Mouse (Mus musculus) spleen, adult 2 months (tissue): ENCODE measurements at regions not wholly inside any gene's neighbourhood (a gene's known extent, or its start where the extent isn't known, plus 50 kb on each side); places are given as distances from the start of the nearest gene placed in this dataset.

Experiments used
- DNase-seq, 2 experiments: peaks; one replicate each; pipeline versions ENCODE4 v3.0.0 to v3.0.0-alpha.2; 2012 to 2021; ENCODE audit warnings: low spot score in 2 of 2, low read depth in 1 of 2
- H3K27ac ChIP-seq: fragments of 200-500 bp; 2 replicates; pipeline ENCODE4 v1.5.1; 2012; ENCODE audit warnings: low read length, inconsistent platforms; ENCODE audit not compliant: insufficient read depth
- H3K27me3 ChIP-seq: fragments of 200-500 bp; 2 replicates; pipeline ENCODE4 v1.6.1; 2012; ENCODE audit warnings: mild to moderate bottlenecking, moderate library complexity, low read length, inconsistent platforms; ENCODE audit not compliant: control insufficient read depth, insufficient read depth
- H3K36me3 ChIP-seq: fragments of 200-500 bp; 2 replicates; pipeline ENCODE4 v1.6.1; 2012; ENCODE audit warnings: mild to moderate bottlenecking, low read length, inconsistent platforms; ENCODE audit not compliant: control insufficient read depth, insufficient read depth
- H3K4me1 ChIP-seq: fragments of 200-500 bp; 2 replicates; pipeline ENCODE4 v1.6.1; 2011; ENCODE audit warnings: inconsistent platforms; ENCODE audit not compliant: control insufficient read depth, insufficient read depth, insufficient read length
- H3K4me3 ChIP-seq: fragments of 200-500 bp; 2 replicates; pipeline ENCODE4 v1.5.1; 2011; ENCODE audit warnings: mild to moderate bottlenecking, inconsistent platforms; ENCODE audit not compliant: insufficient read depth, insufficient read length; ENCODE audit errors: extremely low read depth
- CTCF ChIP-seq: fragments of 200-500 bp; IDR thresholded peaks from 2 replicates; pipeline ENCODE4 v1.5.1; 2011; ENCODE audit warnings: mild to moderate bottlenecking, inconsistent platforms; ENCODE audit not compliant: insufficient read depth, insufficient read length, insufficient replicate concordance; ENCODE audit errors: extremely low read depth
- POLR2A ChIP-seq: fragments of 200-500 bp; IDR thresholded peaks from 2 replicates; pipeline ENCODE4 v1.6.1; 2011; ENCODE audit warnings: low read depth, low read length, inconsistent platforms
- WGBS: fragments of 180-500 bp; shearing (Covaris S2); methylation state at CpG from one replicate; pipeline ENCODE4 v1.1.7; 2018; 5-methylcytosine and 5-hydroxymethylcytosine counted together

- no peaks in the 10 kb centered on the region for H3K27me3 ChIP-seq
- DNase-seq: no peak
- TF ChIP-seq POLR2A (no peak), CTCF (no peak)
- no peaks in the 10 kb centered on the region for H3K4me1 ChIP-seq
- WGBS: 67% methylated on average over 1 of the region's 1 CpGs
- no peak overlapping the region for H3K4me3 ChIP-seq
- no peaks in the 10 kb centered on the region for H3K36me3 ChIP-seq
- no peak overlapping the region for H3K27ac ChIP-seq
These were observed 261.4 kb upstream of the Speer4f2 start for GRCm38 (mm10) chr5:17111556-17111955.

DNA sequence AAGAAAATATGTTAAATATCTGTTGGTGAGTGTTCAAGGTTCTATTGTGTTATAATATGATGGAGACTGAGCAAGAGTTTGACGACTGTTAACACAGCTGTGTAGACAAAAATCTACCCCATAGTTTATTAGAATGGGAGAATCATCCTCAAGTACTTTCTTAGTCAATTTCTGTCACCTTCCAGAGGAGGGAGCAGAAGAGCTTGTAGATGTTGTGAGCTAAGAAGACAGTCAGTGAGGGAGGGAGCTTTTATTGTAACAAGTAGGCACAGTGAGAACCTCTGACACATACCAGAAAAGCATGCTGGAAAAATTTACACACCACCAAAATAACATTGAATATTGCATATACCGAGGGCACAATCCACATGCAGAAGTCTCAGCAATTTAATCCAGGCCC, 261.0 kb upstream of the Speer4f2 start:
- Histone ChIP-seq H3K27me3 (no peaks in the 10 kb centered on the region), H3K4me3 (no peak overlapping the region), H3K36me3 (no peaks in the 10 kb centered on the region), H3K4me1 (no peaks in the 10 kb centered on the region), H3K27ac (no peak overlapping the region)
- DNase-seq: no peak
- 60% methylated on average over 2 of the region's 2 CpGs for WGBS
- TF ChIP-seq CTCF (no peak), POLR2A (no peak)

GRCm38 (mm10) chr5:17115035-17115434, 257.9 kb upstream of the Speer4f2 start:
- no peaks in the 10 kb centered on the region for H3K36me3 ChIP-seq
- no peak overlapping the region for H3K4me3 ChIP-seq
- DNase-seq: no peak
- 89% methylated on average over 3 of the region's 3 CpGs for WGBS
- no peaks in the 10 kb centered on the region for H3K27me3 ChIP-seq
- no peak for TF ChIP-seq CTCF
- no peak for TF ChIP-seq POLR2A
- no peak overlapping the region for H3K27ac ChIP-seq
- no peaks in the 10 kb centered on the region for H3K4me1 ChIP-seq

DNA sequence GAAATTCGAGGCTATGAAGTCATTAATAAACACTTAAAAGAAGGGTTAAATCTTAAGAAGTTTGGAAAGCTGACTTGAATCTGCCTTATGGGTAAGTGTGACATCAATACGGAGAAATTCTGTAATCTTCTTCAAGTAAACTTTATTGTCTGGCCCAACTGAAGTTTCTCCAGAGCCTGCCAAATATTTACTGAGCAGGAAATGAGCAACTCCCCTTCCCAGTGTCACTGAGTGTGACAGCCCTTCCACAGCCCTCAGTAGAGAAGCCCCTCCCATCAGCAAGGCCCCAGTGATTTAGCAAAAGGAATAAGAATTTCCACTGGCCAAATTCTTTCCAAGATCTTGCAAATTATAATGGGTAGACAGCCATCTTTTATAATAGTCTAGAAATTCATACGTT, 256.9 kb upstream of the Speer4f2 start:
- Histone ChIP-seq H3K36me3 (no peaks in the 10 kb centered on the region), H3K4me1 (no peaks in the 10 kb centered on the region), H3K27ac (no peak overlapping the region), H3K27me3 (no peaks in the 10 kb centered on the region), H3K4me3 (no peak overlapping the region)
- no peak for DNase-seq
- 76% methylated on average over 3 of the region's 3 CpGs for WGBS
- TF ChIP-seq CTCF: no peak
- no peak for TF ChIP-seq POLR2A

GRCm38 (mm10) chr5:17125240-17125639, 247.7 kb upstream of the Speer4f2 start:
- 83% methylated on average over 2 of the region's 2 CpGs for WGBS
- Histone ChIP-seq H3K27ac (no peak overlapping the region), H3K36me3 (no peaks in the 10 kb centered on the region), H3K4me1 (no peaks in the 10 kb centered on the region), H3K4me3 (no peak overlapping the region), H3K27me3 (no peaks in the 10 kb centered on the region)
- no peak for DNase-seq
- TF ChIP-seq POLR2A (no peak), CTCF (no peak)

DNA sequence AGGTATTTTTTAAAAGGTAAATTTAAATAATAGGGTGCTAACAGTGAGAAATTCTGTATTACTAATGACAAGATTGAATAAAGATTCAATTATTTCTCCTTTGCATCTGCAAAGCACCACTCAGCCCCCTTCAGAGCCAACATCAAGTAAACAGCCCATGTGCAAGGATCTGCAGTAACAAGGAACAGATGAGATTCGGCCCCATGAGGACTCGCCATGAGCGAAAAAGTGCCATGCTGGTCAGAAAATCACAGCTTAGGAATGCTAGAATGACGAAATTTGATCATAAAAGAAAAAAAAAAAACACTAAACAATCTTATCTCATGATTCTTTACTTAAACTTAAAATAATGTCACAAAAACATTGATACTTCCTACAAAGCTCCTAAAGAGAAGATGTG, 245.5 kb upstream of the Speer4f2 start:
- WGBS: 77% methylated on average over 4 of the region's 4 CpGs
- no peaks in the 10 kb centered on the region for H3K4me1 ChIP-seq
- H3K4me3 ChIP-seq: no peak overlapping the region
- no peaks in the 10 kb centered on the region for H3K36me3 ChIP-seq
- no peak overlapping the region for H3K27ac ChIP-seq
- H3K27me3 ChIP-seq: no peaks in the 10 kb centered on the region
- TF ChIP-seq CTCF (no peak), POLR2A (no peak)
- DNase-seq: no peak

DNA sequence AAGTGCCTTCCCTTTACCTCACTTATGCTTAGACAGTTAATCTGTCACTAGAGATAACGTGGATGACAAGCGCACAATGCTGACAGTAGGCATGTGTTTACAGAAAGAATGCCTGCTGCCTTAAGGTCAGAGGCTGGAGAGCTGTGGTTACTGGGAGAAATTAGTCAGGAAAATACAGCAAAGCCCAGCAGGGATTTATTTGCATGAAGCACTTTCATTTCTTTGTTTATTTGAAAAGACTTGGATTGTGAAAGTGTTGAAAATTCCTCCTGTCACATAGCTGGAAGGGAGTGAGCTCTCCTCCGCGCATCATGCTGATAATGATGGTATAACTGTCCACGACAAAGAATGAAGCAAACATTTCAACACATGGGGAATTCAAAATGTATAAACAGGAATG, 237.5 kb upstream of the Speer4f2 start:
- Histone ChIP-seq H3K27ac (no peak overlapping the region), H3K36me3 (no peaks in the 10 kb centered on the region), H3K27me3 (no peaks in the 10 kb centered on the region), H3K4me1 (no peaks in the 10 kb centered on the region), H3K4me3 (no peak overlapping the region)
- WGBS: 81% methylated on average over 5 of the region's 5 CpGs
- DNase-seq: no peak
- no peak for TF ChIP-seq CTCF
- TF ChIP-seq POLR2A: no peak

DNA sequence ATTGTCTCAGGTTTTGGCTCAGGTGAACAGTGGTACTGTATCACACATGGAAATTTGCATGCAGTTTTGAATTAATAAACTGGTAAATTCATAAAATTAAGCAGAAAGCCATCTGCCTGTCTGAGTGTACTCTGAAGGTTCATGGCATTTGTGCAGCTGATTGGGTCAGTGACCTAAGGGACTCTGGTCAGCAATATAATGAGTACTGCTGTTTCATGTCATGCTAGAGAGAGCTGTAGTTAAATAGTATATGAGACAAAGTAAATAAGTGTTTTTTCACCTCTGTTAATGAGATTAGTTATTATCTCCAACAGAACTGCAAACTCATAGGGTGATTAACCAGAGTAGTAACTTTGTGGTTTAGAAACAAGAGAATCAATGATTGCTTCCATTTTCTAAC, 231.4 kb upstream of the Speer4f2 start:
- H3K36me3 ChIP-seq: no peaks in the 10 kb centered on the region
- no peak for DNase-seq
- no peak overlapping the region for H3K27ac ChIP-seq
- no peak overlapping the region for H3K4me3 ChIP-seq
- H3K27me3 ChIP-seq: no peaks in the 10 kb centered on the region
- TF ChIP-seq CTCF (no peak), POLR2A (no peak)
- H3K4me1 ChIP-seq: no peaks in the 10 kb centered on the region
